Mouse (Mus musculus): ENCODE measurements around the gene Tssk6.

Tssk6 gene

GRCm38 (mm10) chr8:69884141-69884540 is 17.8 kb upstream of the Tssk6 start:
- no peak for DNase-seq (ENCODE audit: low read depth, low spot score)

- peak; percentile 57 for DNase-seq (ENCODE audit: low read depth, low spot score)
These were observed 14.4 kb upstream of the Tssk6 start, which contains the start of gene Cilp2 for GRCm38 (mm10) chr8:69887289-69888243. Gene Cilp2, minus strand, starts transcription at chr8:69887687.

GRCm38 (mm10) chr8:69888244-69888866 is 13.6 kb upstream of the Tssk6 start:
- DNase-seq (ENCODE audit: low read depth, low spot score): no peak

GRCm38 (mm10) chr8:69888902-69889301 is 13.1 kb upstream of the Tssk6 start:
- no peak for DNase-seq (ENCODE audit: low read depth, low spot score)

- peak; percentile 30 for DNase-seq (ENCODE audit: low read depth, low spot score)
These were observed 11.2 kb upstream of the Tssk6 start for GRCm38 (mm10) chr8:69890813-69891241.

- DNase-seq (ENCODE audit: low read depth, low spot score): peak; percentile 75
These were observed 8.1 kb upstream of the Tssk6 start for GRCm38 (mm10) chr8:69893863-69894262.

- no peak for DNase-seq (ENCODE audit: low read depth, low spot score)
These were observed 7.1 kb upstream of the Tssk6 start for GRCm38 (mm10) chr8:69894836-69895332.

GRCm38 (mm10) chr8:69895772-69896451 is 6.1 kb upstream of the Tssk6 start:
- DNase-seq (ENCODE audit: low read depth, low spot score): no peak

- DNase-seq (ENCODE audit: low read depth, low spot score): no peak
These were observed 4.1 kb upstream of the Tssk6 start for GRCm38 (mm10) chr8:69897857-69898256.

GRCm38 (mm10) chr8:69899876-69900275 is 2.1 kb upstream of the Tssk6 start:
- DNase-seq (ENCODE audit: low read depth, low spot score): no peak

- no peak for DNase-seq (ENCODE audit: low read depth, low spot score)
These were observed 1.0 kb upstream of the Tssk6 start for GRCm38 (mm10) chr8:69900895-69901451.

- peak; percentile 99 for DNase-seq (ENCODE audit: low read depth, low spot score)
These were observed 361 bp upstream of the Tssk6 start for GRCm38 (mm10) chr8:69901484-69902162.

GRCm38 (mm10) chr8:69903063-69903542 is 1.1 kb downstream of the Tssk6 start:
- peak; percentile 99 for DNase-seq (ENCODE audit: low read depth, low spot score)

GRCm38 (mm10) chr8:69904096-69904495 is 2.1 kb downstream of the Tssk6 start:
- no peak for DNase-seq (ENCODE audit: low read depth, low spot score)

- DNase-seq (ENCODE audit: low read depth, low spot score): no peak
These were observed 4.3 kb downstream of the Tssk6 start for GRCm38 (mm10) chr8:69906260-69906659.

- no peak for DNase-seq (ENCODE audit: low read depth, low spot score)
These were observed 5.1 kb downstream of the Tssk6 start for GRCm38 (mm10) chr8:69907106-69907505.

- no peak for DNase-seq (ENCODE audit: low read depth, low spot score)
These were observed 9.9 kb downstream of the Tssk6 start for GRCm38 (mm10) chr8:69911917-69912316.

- DNase-seq (ENCODE audit: low read depth, low spot score): no peak
These were observed 10.6 kb downstream of the Tssk6 start for GRCm38 (mm10) chr8:69912478-69913074.

GRCm38 (mm10) chr8:69914526-69914925 is 12.5 kb downstream of the Tssk6 start:
- no peak for DNase-seq (ENCODE audit: low read depth, low spot score)

- no peak for DNase-seq (ENCODE audit: low read depth, low spot score)
These were observed 13.8 kb downstream of the Tssk6 start for GRCm38 (mm10) chr8:69915748-69916147.

Measured in A20 (cell line).